ENCODE assay signal across 8 mouse cellular contexts in genomic region chr1:53296581-53297383, GRCm38 (mm10). TPM values are rescaled to one million over a fixed set of nuclear protein-coding genes. Genes with fewer than 3 reads are reported as not detected.
DNase-seq lines count a peak whose midpoint lies in the region; ATAC-seq lines count a peak whose summit lies in the region.

Gene Pms1, minus strand, starts transcription at chr1:53297018.
Gene Ormdl1, plus strand, starts transcription at chr1:53297095.
Gene Gm28778, plus strand, starts transcription at chr1:53297111.

- peak within 1 kb of the TSS; percentile 95 for H3K27ac ChIP-seq in heart, embryonic 10.5 days
- peak within 1 kb of the TSS; percentile 93 for H3K27ac ChIP-seq in kidney, embryonic 15.5 days

- DNase-seq in B cell, adult 2 months: peak; percentile 88 to 89
- DNase-seq in brain, adult 2 months (ENCODE audit: low read depth, low spot score): peak; percentile 99
- peak; percentile 97 for DNase-seq in heart, embryonic 10.5 days (ENCODE audit: low spot score)
- DNase-seq in liver: peak; percentile 96
- peak; percentile 91 to 95 for DNase-seq in spleen, postnatal 4 days (ENCODE audit: low spot score in 2 of 2)

- H3K4me3 ChIP-seq in heart, embryonic 10.5 days: peak within 1 kb of the TSS; percentile 82
- peak within 1 kb of the TSS; percentile 82 for H3K4me3 ChIP-seq in kidney, embryonic 15.5 days (replicated peaks)

- no peaks in the 10 kb centered on the region for H3K9me3 ChIP-seq in heart, embryonic 10.5 days
- no peaks in the 10 kb centered on the region for H3K9me3 ChIP-seq in kidney, embryonic 15.5 days (replicated peaks)

- no peaks in the 10 kb centered on the region for H3K4me1 ChIP-seq in heart, embryonic 10.5 days
- peaks cover 5% of the 10 kb centered on the region; the same call in 1 of the 2 replicates for H3K4me1 ChIP-seq in kidney, embryonic 15.5 days

- peak; percentile 99 for ATAC-seq in erythroblast, adult 5-6 weeks (replicated peaks; ENCODE audit: low FRiP score, poor library complexity, severe bottlenecking)
- ATAC-seq in kidney, embryonic 15.5 days (replicated peaks; ENCODE audit: low FRiP score): peak; percentile 100
- peak; percentile 99 for ATAC-seq in monocyte, adult 5-6 weeks (replicated peaks; ENCODE audit: insufficient number of reproducible peaks, low FRiP score, low TSS enrichment, poor library complexity, severe bottlenecking)

- H3K9ac ChIP-seq in kidney, embryonic 15.5 days: peak within 1 kb of the TSS; percentile 77

- H3K4me2 ChIP-seq in kidney, embryonic 15.5 days: peak within 1 kb of the TSS; percentile 63

- no peaks in the 10 kb centered on the region for H3K27me3 ChIP-seq in heart, embryonic 10.5 days (ENCODE audit: insufficient read depth, poor library complexity, severe bottlenecking)
- no peaks in the 10 kb centered on the region for H3K27me3 ChIP-seq in kidney, embryonic 15.5 days

- peaks cover 10% of the 10 kb centered on the region; the same call in 1 of the 2 replicates for H3K36me3 ChIP-seq in heart, embryonic 10.5 days
- H3K36me3 ChIP-seq in kidney, embryonic 15.5 days: peaks cover 10% of the 10 kb centered on the region; the same call in 1 of the 2 replicates

- under 1% methylated on average over 66 of the region's 66 CpGs for WGBS in heart, embryonic 10.5 days
- under 1% methylated on average over 66 of the region's 66 CpGs for WGBS in kidney, embryonic 15.5 days

RNA-seq across cellular contexts. Expression of gene Pms1, which starts in this region (rescaled TPM):
- total RNA-seq in erythroblast, adult 5-6 weeks (2015; ENCODE audit: low replicate concordance): 1.5 and 12.7 TPM in 2 replicates
- 6.5 and 6.7 TPM in 2 replicates for total RNA-seq in erythroblast, adult 5-6 weeks (2017; ENCODE audit: low replicate concordance)
- 17.6 and 18.2 TPM in 2 replicates for polyA plus RNA-seq in heart, embryonic 10.5 days (2016; fragmentation: Nextera tagmentation; extraction: Ambion mirVana)
- polyA plus RNA-seq in kidney, embryonic 15.5 days (2015; fragmentation: Nextera tagmentation; extraction: Ambion mirVana): 18.6 and 19.1 TPM in 2 replicates
- total RNA-seq in monocyte, adult 5-6 weeks (2017): 4.2 to 19.1 TPM (median 9.0 TPM) in 3 replicates

RNA-seq across cellular contexts. Expression of gene Ormdl1, which starts in this region (rescaled TPM):
- total RNA-seq in erythroblast, adult 5-6 weeks (2015; ENCODE audit: low replicate concordance): 9.8 and 17.5 TPM in 2 replicates
- total RNA-seq in erythroblast, adult 5-6 weeks (2017; ENCODE audit: low replicate concordance): 11.1 and 14.9 TPM in 2 replicates
- polyA plus RNA-seq in heart, embryonic 10.5 days (2016; fragmentation: Nextera tagmentation; extraction: Ambion mirVana): 57.6 and 58.4 TPM in 2 replicates
- polyA plus RNA-seq in kidney, embryonic 15.5 days (2015; fragmentation: Nextera tagmentation; extraction: Ambion mirVana): 42.7 and 42.9 TPM in 2 replicates
- 35.0 to 49.4 TPM (median 48.8 TPM) in 3 replicates for total RNA-seq in monocyte, adult 5-6 weeks (2017)

RNA-seq across cellular contexts. Expression of gene Gm28778, which starts in this region (rescaled TPM):
- 4.2 TPM in 1 of 2 replicates, not detected in the other for total RNA-seq in erythroblast, adult 5-6 weeks (2015; ENCODE audit: low replicate concordance)
- total RNA-seq in erythroblast, adult 5-6 weeks (2017; ENCODE audit: low replicate concordance): not detected in 2 replicates
- not detected in 2 replicates for polyA plus RNA-seq in heart, embryonic 10.5 days (2016; fragmentation: Nextera tagmentation; extraction: Ambion mirVana)
- not detected in 2 replicates for polyA plus RNA-seq in kidney, embryonic 15.5 days (2015; fragmentation: Nextera tagmentation; extraction: Ambion mirVana)
- total RNA-seq in monocyte, adult 5-6 weeks (2017): 6.4 TPM in 1 of 3 replicates, not detected in the others

Comparison
In these comparisons a context has a peak if more than half of its experiments do, and no peak if none do; other contexts are left out.
1. Peak in every context shown above with its lines: DNase-seq, ATAC-seq, H3K4me3 ChIP-seq and H3K27ac ChIP-seq.